Mouse (Mus musculus) gastrocnemius, adult 2 months (tissue): ENCODE results near the gene Hist2h2aa2. TPM values are rescaled to one million over a fixed set of nuclear protein-coding genes. Genes with fewer than 3 reads are reported as not detected.
"Not testable (repeated sequence)": the region's sequence is repeated elsewhere in the genome, so short reads cannot be mapped to it uniquely, and the experiment has no call there.

Experiments
- DNase-seq: peaks from one replicate; pipeline ENCODE4 v3.0.0; 2022
- H3K27ac ChIP-seq: fragments of 200-600 bp; 2 replicates; pipeline ENCODE4 v1.8.1; 2022; ENCODE audit warnings: mild to moderate bottlenecking
- H3K4me3 ChIP-seq: fragments of 200-600 bp; 2 replicates; pipeline ENCODE4 v1.8.1; 2022; ENCODE audit warnings: mild to moderate bottlenecking, moderate library complexity
- CTCF ChIP-seq: fragments of 200-600 bp; IDR thresholded peaks from 2 replicates; pipeline ENCODE4 v1.8.1; 2022; ENCODE audit warnings: antibody characterized with exemption, mild to moderate bottlenecking, moderate library complexity
- intact Hi-C: fragments of 180-260 bp; cut with DNase I; formaldehyde crosslinking; loops from one replicate; pipeline ENCODE4 v1.15.1; 2025
- total RNA-seq, 2 experiments: library from RNA; stranded (reverse); gene quantifications; 2 replicates each; pipeline ENCODE4 v1.2.3; 2021

Hist2h2aa2 gene
- total RNA-seq, 2 experiments from 2014 or later, result 172 to 190 TPM

GRCm38 (mm10) chr3:96221640-96222038, 18.4 kb downstream of the Hist2h2aa2 start:
- TF ChIP-seq CTCF, result no peak
- Histone ChIP-seq H3K27ac (peak overlapping the region; percentile 97), H3K4me3 (peak overlapping the region; percentile 89)
- intact Hi-C loops, result loop anchor here (2.0 kb wide), 2 partner anchors 15 to 41 kb away; partner anchors contain the start of gene Hist2h4
- DNase-seq, result no peak

GRCm38 (mm10) chr3:96220765-96221639, 19.1 kb downstream of the Hist2h2aa2 start, which contains the start of the genes Hist2h2ac and Hist2h2be:
TSS of gene Hist2h2ac (minus strand) at chr3:96220880.
TSS of gene Hist2h2be (plus strand) at chr3:96221119.
- peak; percentile 0; the same call in 1 of the 2 replicates for TF ChIP-seq CTCF
- peak within 1 kb of the TSS; percentile 97 for H3K27ac ChIP-seq
- peak within 1 kb of the TSS; percentile 89 for H3K4me3 ChIP-seq
- intact Hi-C loops, result loop anchor here (2.0 kb wide), 1 partner anchor 42 kb away; the partner anchor contains the start of gene Hist2h4
- DNase-seq, result peak; percentile 78

- intact Hi-C loops, result loop anchor here (2.0 kb wide), 1 partner anchor 43 kb away; the partner anchor contains the start of gene Hist2h4
- DNase-seq, result not testable (repeated sequence)
- peak overlapping the region; percentile 97 for H3K27ac ChIP-seq
- H3K4me3 ChIP-seq, result peak overlapping the region; percentile 89
Measured at GRCm38 (mm10) chr3:96220131-96220764, 19.8 kb downstream of the Hist2h2aa2 start.

- peak within 1 kb of the TSS; percentile 89 for H3K4me3 ChIP-seq
- intact Hi-C loops, result loop anchor here (2.0 to 5.0 kb wide), 3 partner anchors 43 to 152 kb away; partner anchors contain the start of genes Hist2h4 and Sf3b4
- H3K27ac ChIP-seq, result peak within 1 kb of the TSS; percentile 97
- peak; percentile 85 for DNase-seq
- TF ChIP-seq CTCF, result no peak
Measured at GRCm38 (mm10) chr3:96219661-96220130, 20.4 kb downstream of the Hist2h2aa2 start, which contains the start of the genes Bola1 and Hist2h2ab. TSS of gene Bola1 (minus strand) at chr3:96219709. TSS of gene Hist2h2ab (plus strand) at chr3:96219865.

- intact Hi-C loops, result loop anchor here (5.0 kb wide), 2 partner anchors 47 to 152 kb away; partner anchors contain the start of gene Sf3b4
- peak overlapping the region; percentile 97 for H3K27ac ChIP-seq
- TF ChIP-seq CTCF, result peak; percentile 40
- peak; percentile 44 for DNase-seq
- peak overlapping the region; percentile 89 for H3K4me3 ChIP-seq
Measured at GRCm38 (mm10) chr3:96219191-96219641, 20.9 kb downstream of the Hist2h2aa2 start.

GRCm38 (mm10) chr3:96209242-96209641, 30.8 kb downstream of the Hist2h2aa2 start:
- TF ChIP-seq CTCF, result peak; percentile 40
- Histone ChIP-seq H3K27ac (no peak overlapping the region), H3K4me3 (no peak overlapping the region)
- intact Hi-C loops, result no loop called here
- DNase-seq, result no peak

- H3K27ac ChIP-seq, result no peak overlapping the region
- no peak for DNase-seq
- intact Hi-C loops, result no loop called here
- TF ChIP-seq CTCF, result no peak; the same call in 1 of the 2 replicates
- H3K4me3 ChIP-seq, result no peak overlapping the region
Measured at GRCm38 (mm10) chr3:96207819-96208218, 32.3 kb downstream of the Hist2h2aa2 start.

- intact Hi-C loops, result no loop called here
- DNase-seq, result no peak
- Histone ChIP-seq H3K4me3 (no peak overlapping the region), H3K27ac (no peak overlapping the region)
- no peak for TF ChIP-seq CTCF
Measured at GRCm38 (mm10) chr3:96199731-96200130, 40.3 kb downstream of the Hist2h2aa2 start.

GRCm38 (mm10) chr3:96198601-96199251, 41.4 kb downstream of the Hist2h2aa2 start:
- DNase-seq, intact Hi-C loops, H3K27ac ChIP-seq: not testable (repeated sequence)
- H3K4me3 ChIP-seq, result peak overlapping the region; percentile 94; the same call in 1 of the 2 replicates

- H3K4me3 ChIP-seq, result peak overlapping the region; percentile 94
- H3K27ac ChIP-seq, result peak overlapping the region; percentile 99
- intact Hi-C loops, result no loop called here
- TF ChIP-seq CTCF, result no peak
- no peak for DNase-seq
Measured at GRCm38 (mm10) chr3:96198181-96198580, 41.9 kb downstream of the Hist2h2aa2 start.

GRCm38 (mm10) chr3:96197129-96197749, 42.8 kb downstream of the Hist2h2aa2 start:
- DNase-seq, result peak; percentile 92
- H3K27ac ChIP-seq, result peak overlapping the region; percentile 99
- no peak for TF ChIP-seq CTCF
- peak overlapping the region; percentile 94 for H3K4me3 ChIP-seq
- intact Hi-C loops, result no loop called here
